Mouse (Mus musculus): Measurements from ENCODE around the gene Olfr1275. TPM values are rescaled to one million over a fixed set of nuclear protein-coding genes. Genes with fewer than 3 reads are reported as not detected.

Olfr1275 gene
- not detected in 2 replicates for polyA plus RNA-seq (2015; fragmentation: Nextera tagmentation; extraction: Ambion mirVana)

GRCm38 (mm10) chr2:111235186-111235585 lies at the start of gene Olfr1275:
TSS of gene Olfr1275 (minus strand) at chr2:111235286.
- Histone ChIP-seq H3K9me3 (ENCODE audit: control insufficient read depth, low read length) (no peaks in the 10 kb centered on the region), H3K4me3 (ENCODE audit: low read length) (no peak within 1 kb of the TSS), H3K9ac (ENCODE audit: low read depth, low read length) (no peak within 1 kb of the TSS), H3K4me1 (ENCODE audit: control insufficient read depth, insufficient read depth, low read length) (no peaks in the 10 kb centered on the region), H3K36me3 (ENCODE audit: control insufficient read depth, insufficient read depth, low read length) (no peaks in the 10 kb centered on the region), H3K27me3 (replicated peaks; ENCODE audit: control insufficient read depth, insufficient read depth, low read length) (no peaks in the 10 kb centered on the region), H3K4me2 (ENCODE audit: low read depth, low read length) (no peak within 1 kb of the TSS), H3K27ac (ENCODE audit: low read length) (no peak within 1 kb of the TSS)
- ATAC-seq = no peak
- 86% methylated on average over 1 of the region's 1 CpGs for WGBS

- no peak within 1 kb of the TSS for H3K4me3 ChIP-seq (ENCODE audit: low read length)
- H3K27me3 ChIP-seq (replicated peaks; ENCODE audit: control insufficient read depth, insufficient read depth, low read length) = no peaks in the 10 kb centered on the region
- H3K9ac ChIP-seq (ENCODE audit: low read depth, low read length) = no peak within 1 kb of the TSS
- H3K27ac ChIP-seq (ENCODE audit: low read length) = no peak within 1 kb of the TSS
- no peak for ATAC-seq
- no peak within 1 kb of the TSS for H3K4me2 ChIP-seq (ENCODE audit: low read depth, low read length)
- WGBS = 80% methylated on average over 2 of the region's 2 CpGs
- no peaks in the 10 kb centered on the region for H3K9me3 ChIP-seq (ENCODE audit: control insufficient read depth, low read length)
- no peaks in the 10 kb centered on the region for H3K4me1 ChIP-seq (ENCODE audit: control insufficient read depth, insufficient read depth, low read length)
- H3K36me3 ChIP-seq (ENCODE audit: control insufficient read depth, insufficient read depth, low read length) = no peaks in the 10 kb centered on the region
Observed at GRCm38 (mm10) chr2:111274006-111274405, 38.9 kb upstream of the Olfr1275 start, which contains the start of gene Olfr1277. TSS of gene Olfr1277 (minus strand) at chr2:111274106.

GRCm38 (mm10) chr2:111254216-111254615 lies 19.1 kb upstream of the Olfr1275 start, which contains the start of gene Olfr1276:
TSS of gene Olfr1276 (plus strand) at chr2:111254516.
- Histone ChIP-seq H3K27me3 (replicated peaks; ENCODE audit: control insufficient read depth, insufficient read depth, low read length) (no peaks in the 10 kb centered on the region), H3K9ac (ENCODE audit: low read depth, low read length) (no peak within 1 kb of the TSS), H3K9me3 (ENCODE audit: control insufficient read depth, low read length) (no peaks in the 10 kb centered on the region), H3K4me2 (ENCODE audit: low read depth, low read length) (no peak within 1 kb of the TSS), H3K4me3 (ENCODE audit: low read length) (no peak within 1 kb of the TSS), H3K36me3 (ENCODE audit: control insufficient read depth, insufficient read depth, low read length) (no peaks in the 10 kb centered on the region), H3K27ac (ENCODE audit: low read length) (no peak within 1 kb of the TSS), H3K4me1 (ENCODE audit: control insufficient read depth, insufficient read depth, low read length) (no peaks in the 10 kb centered on the region)
- no peak for ATAC-seq

- Histone ChIP-seq H3K4me3 (ENCODE audit: low read length) (no peak within 1 kb of the TSS), H3K27me3 (replicated peaks; ENCODE audit: control insufficient read depth, insufficient read depth, low read length) (no peaks in the 10 kb centered on the region), H3K9ac (ENCODE audit: low read depth, low read length) (no peak within 1 kb of the TSS), H3K36me3 (ENCODE audit: control insufficient read depth, insufficient read depth, low read length) (no peaks in the 10 kb centered on the region), H3K27ac (ENCODE audit: low read length) (no peak within 1 kb of the TSS), H3K4me1 (ENCODE audit: control insufficient read depth, insufficient read depth, low read length) (no peaks in the 10 kb centered on the region), H3K4me2 (ENCODE audit: low read depth, low read length) (no peak within 1 kb of the TSS), H3K9me3 (ENCODE audit: control insufficient read depth, low read length) (no peaks in the 10 kb centered on the region)
- WGBS = 83% methylated on average over 6 of the region's 6 CpGs
- ATAC-seq = no peak
Observed at GRCm38 (mm10) chr2:111229502-111229901, 5.6 kb downstream of the Olfr1275 start, which contains the start of gene 4930430A15Rik. TSS of gene 4930430A15Rik (minus strand) at chr2:111229602.

DNA sequence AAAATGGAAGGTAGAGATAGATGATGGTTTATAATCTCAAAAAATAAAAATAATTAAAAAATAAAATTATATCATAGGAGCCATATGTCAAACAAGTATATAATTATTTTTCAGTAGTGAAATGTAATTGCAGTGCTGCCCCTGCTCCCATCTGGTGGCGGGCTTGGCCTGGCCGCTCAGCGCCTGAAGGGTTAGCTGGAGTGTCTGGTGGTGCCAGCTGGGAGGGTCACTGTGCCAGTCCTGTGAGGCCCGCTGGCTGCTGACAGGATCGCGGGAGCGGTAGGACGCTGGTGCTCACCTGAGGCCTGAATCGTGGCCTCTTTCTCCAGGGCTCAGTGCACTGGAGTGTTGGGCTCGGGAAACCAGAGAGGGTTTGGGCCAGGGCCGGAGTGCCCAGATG lies 53.0 kb downstream of the Olfr1275 start:
- H3K4me3 ChIP-seq (ENCODE audit: low read length) = no peak overlapping the region
- 92% methylated on average over 11 of the region's 11 CpGs for WGBS
- H3K27me3 ChIP-seq (replicated peaks; ENCODE audit: control insufficient read depth, insufficient read depth, low read length) = no peaks in the 10 kb centered on the region
- H3K9me3 ChIP-seq (ENCODE audit: control insufficient read depth, low read length) = 0 out of 2 replicates have a peak, but pooled peaks cover 2% of the 10 kb centered on the region
- no peak overlapping the region for H3K27ac ChIP-seq (ENCODE audit: low read length)
- no peak for ATAC-seq
- H3K4me1 ChIP-seq (ENCODE audit: control insufficient read depth, insufficient read depth, low read length) = no peaks in the 10 kb centered on the region
- H3K4me2 ChIP-seq (ENCODE audit: low read depth, low read length) = no peak overlapping the region
- no peaks in the 10 kb centered on the region for H3K36me3 ChIP-seq (ENCODE audit: control insufficient read depth, insufficient read depth, low read length)
- H3K9ac ChIP-seq (ENCODE audit: low read depth, low read length) = no peak overlapping the region

Other genes with a start within 250 kb of the Olfr1275 start
- not detected in 2 replicates for gene Gm13941, start 129.3 kb downstream of the Olfr1275 start, polyA plus RNA-seq (2015; fragmentation: Nextera tagmentation; extraction: Ambion mirVana)
- gene Gm15130, start 82.3 kb downstream of the Olfr1275 start, polyA plus RNA-seq (2015; fragmentation: Nextera tagmentation; extraction: Ambion mirVana) = not detected in 2 replicates
- not detected in 2 replicates for gene 4930430A15Rik, start 5.7 kb downstream of the Olfr1275 start, polyA plus RNA-seq (2015; fragmentation: Nextera tagmentation; extraction: Ambion mirVana)
- not detected in 2 replicates for gene Olfr1276, start 19.2 kb upstream of the Olfr1275 start, polyA plus RNA-seq (2015; fragmentation: Nextera tagmentation; extraction: Ambion mirVana)
- not detected in 2 replicates for gene Olfr1277, start 38.8 kb upstream of the Olfr1275 start, polyA plus RNA-seq (2015; fragmentation: Nextera tagmentation; extraction: Ambion mirVana)
- not detected in 2 replicates for gene Olfr1278, start 54.9 kb upstream of the Olfr1275 start, polyA plus RNA-seq (2015; fragmentation: Nextera tagmentation; extraction: Ambion mirVana)
- gene Olfr1279, start 65.3 kb upstream of the Olfr1275 start, polyA plus RNA-seq (2015; fragmentation: Nextera tagmentation; extraction: Ambion mirVana) = not detected in 2 replicates
- gene Olfr1280, start 78.7 kb upstream of the Olfr1275 start, polyA plus RNA-seq (2015; fragmentation: Nextera tagmentation; extraction: Ambion mirVana) = not detected in 2 replicates
- not detected in 2 replicates for gene Olfr1281, start 91.2 kb upstream of the Olfr1275 start, polyA plus RNA-seq (2015; fragmentation: Nextera tagmentation; extraction: Ambion mirVana)
- gene Olfr1282, start 100.8 kb upstream of the Olfr1275 start, polyA plus RNA-seq (2015; fragmentation: Nextera tagmentation; extraction: Ambion mirVana) = not detected in 2 replicates
- not detected in 2 replicates for gene Olfr1283, start 131.5 kb upstream of the Olfr1275 start, polyA plus RNA-seq (2015; fragmentation: Nextera tagmentation; extraction: Ambion mirVana)
- not detected in 2 replicates for gene Olfr1284, start 140.2 kb upstream of the Olfr1275 start, polyA plus RNA-seq (2015; fragmentation: Nextera tagmentation; extraction: Ambion mirVana)
- not detected in 2 replicates for gene Olfr1286, start 187.8 kb upstream of the Olfr1275 start, polyA plus RNA-seq (2015; fragmentation: Nextera tagmentation; extraction: Ambion mirVana)
- not detected in 2 replicates for gene Olfr1287, start 213.9 kb upstream of the Olfr1275 start, polyA plus RNA-seq (2015; fragmentation: Nextera tagmentation; extraction: Ambion mirVana)
- not detected in 2 replicates for gene Olfr1288, start 238.8 kb upstream of the Olfr1275 start, polyA plus RNA-seq (2015; fragmentation: Nextera tagmentation; extraction: Ambion mirVana)
- gene Olfr1289, start 245.5 kb upstream of the Olfr1275 start, polyA plus RNA-seq (2015; fragmentation: Nextera tagmentation; extraction: Ambion mirVana) = not detected in 2 replicates

Data from intestine, embryonic 16.5 days (tissue).